Mouse (Mus musculus) stomach, postnatal 0 days (tissue): ENCODE data around the gene Dnajc16. TPM values are rescaled to one million over a fixed set of nuclear protein-coding genes. Genes with fewer than 3 reads are reported as not detected.
A peak's percentile ranks its signal among the peaks of the same experiment; 100 is the strongest.

ENCODE experiments used
- ATAC-seq: fragments of 200-750 bp; cut with Nextera tagmentation; 2 replicates; pipeline ENCODE4 v1.8.0; 2017; ENCODE audit not compliant: low FRiP score, low TSS enrichment
- DNase-seq: peaks from one replicate; pipeline ENCODE4 v3.0.0-alpha.2; 2016; ENCODE audit warnings: low spot score
- H3K27ac ChIP-seq: fragments of 300-500 bp; sonication (generic); replicated peaks from 2 replicates; pipeline ENCODE4 v1.5.1; 2014; ENCODE audit warnings: mild to moderate bottlenecking, control low read depth
- H3K27me3 ChIP-seq: fragments of 300-500 bp; sonication (generic); 2 replicates; pipeline ENCODE4 v1.6.1; 2014; ENCODE audit warnings: low read length; ENCODE audit not compliant: control insufficient read depth, insufficient read depth
- H3K36me3 ChIP-seq: fragments of 300-500 bp; sonication (generic); 2 replicates; pipeline ENCODE4 v1.6.1; 2014; ENCODE audit warnings: low read length, mixed read lengths; ENCODE audit not compliant: control insufficient read depth, insufficient read depth
- H3K4me1 ChIP-seq: fragments of 300-500 bp; sonication (generic); replicated peaks from 2 replicates; pipeline ENCODE4 v1.6.1; 2014; ENCODE audit warnings: antibody characterized with exemption; ENCODE audit not compliant: control insufficient read depth, insufficient read depth
- H3K4me2 ChIP-seq: fragments of 300-500 bp; sonication (generic); replicated peaks from 2 replicates; pipeline ENCODE4 v1.6.1; 2014; ENCODE audit warnings: low read depth, mild to moderate bottlenecking, control low read depth, moderate library complexity
- H3K4me3 ChIP-seq: fragments of 300-500 bp; sonication (generic); 2 replicates; pipeline ENCODE4 v1.5.1; 2014; ENCODE audit warnings: low read depth, low read length, control low read depth
- H3K9ac ChIP-seq: fragments of 300-500 bp; sonication (generic); 2 replicates; pipeline ENCODE4 v1.6.1; 2014; ENCODE audit warnings: mild to moderate bottlenecking, low read length, control low read depth, mixed read lengths
- H3K9me3 ChIP-seq: fragments of 300-500 bp; sonication (generic); 2 replicates; pipeline ENCODE4 v1.6.1; 2016; ENCODE audit warnings: low read length; ENCODE audit not compliant: control insufficient read depth
- CTCF ChIP-seq: IDR thresholded peaks from 2 replicates; pipeline ENCODE4 v1.5.1; 2016; ENCODE audit warnings: antibody characterized with exemption, low read depth, mild to moderate bottlenecking, moderate library complexity
- EP300 ChIP-seq: optimal IDR thresholded peaks from 2 replicates; pipeline ENCODE3; 2016; ENCODE audit warnings: antibody characterized with exemption
- WGBS: fragments of 180-500 bp; shearing (Covaris S2); extraction: QIAGEN DNeasy Blood & Tissue Kit; methylation state at CpG from one replicate; pipeline ENCODE4 v1.1.7; 2014; 5-methylcytosine and 5-hydroxymethylcytosine counted together
- polyA plus RNA-seq: library from polyadenylated mRNA; unstranded; fragments of >200 nt; fragmentation: Nextera tagmentation; extraction: Ambion mirVana; gene quantifications from 2 replicates; pipeline ENCODE4 v1.2.1, GENCODE M21; 2015

The Dnajc16 gene
- polyA plus RNA-seq, 1 experiment from 2014 or later, result 3.1 TPM

- Histone ChIP-seq H3K36me3 (peaks cover 4% of the 10 kb centered on the region), H3K9me3 (no peaks in the 10 kb centered on the region), H3K4me2 (peak overlapping the region; percentile 62), H3K27ac (peak overlapping the region; percentile 96), H3K27me3 (no peaks in the 10 kb centered on the region), H3K9ac (peak overlapping the region; percentile 71), H3K4me1 (0 out of 2 replicates have a peak, but pooled peaks cover 4% of the 10 kb centered on the region), H3K4me3 (peak overlapping the region; percentile 69)
- WGBS, result 7% methylated on average over 5 of the region's 5 CpGs
- no peak for TF ChIP-seq CTCF
- TF ChIP-seq EP300, result no peak
- ATAC-seq (no peak), DNase-seq (no peak)
Observed at GRCm38 (mm10) chr4:141794152-141794535, 3.4 kb upstream of the Dnajc16 start.

GRCm38 (mm10) chr4:141793282-141794151, 2.8 kb upstream of the Dnajc16 start, which contains the start of gene Casp9:
Gene Casp9, plus strand, starts transcription at chr4:141793612.
- TF ChIP-seq CTCF (0 out of 2 replicates have a peak, but pooled peaks have one; percentile 11), EP300 (no peak)
- H3K27me3 ChIP-seq, result no peaks in the 10 kb centered on the region
- peak; percentile 90 for ATAC-seq

GRCm38 (mm10) chr4:141792554-141793281, 2.0 kb upstream of the Dnajc16 start:
- Histone ChIP-seq H3K36me3 (peaks cover 4% of the 10 kb centered on the region), H3K4me1 (0 out of 2 replicates have a peak, but pooled peaks cover 4% of the 10 kb centered on the region), H3K27me3 (no peaks in the 10 kb centered on the region), H3K4me3 (peak overlapping the region; percentile 69), H3K27ac (peak overlapping the region; percentile 96), H3K4me2 (peak overlapping the region; percentile 62), H3K9me3 (no peaks in the 10 kb centered on the region), H3K9ac (0 out of 2 replicates have a peak overlapping the region, but pooled peaks have one; percentile 14)
- TF ChIP-seq EP300, result no peak
- no peak for TF ChIP-seq CTCF
- no peak for ATAC-seq
- DNase-seq, result no peak
- WGBS, result 7% methylated on average over 10 of the region's 10 CpGs

More at GRCm38 (mm10) chr4:141793282-141794151, 2.8 kb upstream of the Dnajc16 start, which contains the start of gene Casp9:
- H3K27ac ChIP-seq, result peak within 1 kb of the TSS; percentile 96
- peak; percentile 99 for DNase-seq
- peak within 1 kb of the TSS; percentile 69 for H3K4me3 ChIP-seq
- peak within 1 kb of the TSS; percentile 62 for H3K4me2 ChIP-seq
- under 1% methylated on average over 62 of the region's 80 CpGs for WGBS
- no peaks in the 10 kb centered on the region for H3K9me3 ChIP-seq
- peak within 1 kb of the TSS; percentile 71 for H3K9ac ChIP-seq
- 0 out of 2 replicates have a peak, but pooled peaks cover 4% of the 10 kb centered on the region for H3K4me1 ChIP-seq
- peaks cover 4% of the 10 kb centered on the region for H3K36me3 ChIP-seq

- Histone ChIP-seq H3K4me2 (no peak overlapping the region), H3K4me3 (no peak overlapping the region), H3K9me3 (no peaks in the 10 kb centered on the region), H3K27me3 (no peaks in the 10 kb centered on the region), H3K4me1 (0 out of 2 replicates have a peak, but pooled peaks cover 4% of the 10 kb centered on the region), H3K9ac (no peak overlapping the region), H3K36me3 (peaks cover under 1% of the 10 kb centered on the region; the same call in 1 of the 2 replicates), H3K27ac (no peak overlapping the region)
- no peak for ATAC-seq
- no peak for DNase-seq
- 78% methylated on average over 8 of the region's 8 CpGs for WGBS
- no peak for TF ChIP-seq EP300
- TF ChIP-seq CTCF, result no peak
Observed at GRCm38 (mm10) chr4:141791951-141792350, 1.2 kb upstream of the Dnajc16 start.

GRCm38 (mm10) chr4:141791486-141791885, 755 bp upstream of the Dnajc16 start:
- no peak for DNase-seq
- no peaks in the 10 kb centered on the region for H3K9me3 ChIP-seq
- no peaks in the 10 kb centered on the region for H3K27me3 ChIP-seq
- H3K36me3 ChIP-seq, result no peaks in the 10 kb centered on the region
- no peak overlapping the region for H3K4me3 ChIP-seq
- 0 out of 2 replicates have a peak, but pooled peaks cover 4% of the 10 kb centered on the region for H3K4me1 ChIP-seq
- no peak for ATAC-seq
- TF ChIP-seq CTCF (no peak), EP300 (no peak)
- no peak overlapping the region for H3K9ac ChIP-seq
- H3K4me2 ChIP-seq, result no peak overlapping the region
- 89% methylated on average over 7 of the region's 7 CpGs for WGBS
- H3K27ac ChIP-seq, result no peak overlapping the region
